Comparison of ENCODE assay signal across 9 mouse cellular contexts in the genomic region with DNA sequence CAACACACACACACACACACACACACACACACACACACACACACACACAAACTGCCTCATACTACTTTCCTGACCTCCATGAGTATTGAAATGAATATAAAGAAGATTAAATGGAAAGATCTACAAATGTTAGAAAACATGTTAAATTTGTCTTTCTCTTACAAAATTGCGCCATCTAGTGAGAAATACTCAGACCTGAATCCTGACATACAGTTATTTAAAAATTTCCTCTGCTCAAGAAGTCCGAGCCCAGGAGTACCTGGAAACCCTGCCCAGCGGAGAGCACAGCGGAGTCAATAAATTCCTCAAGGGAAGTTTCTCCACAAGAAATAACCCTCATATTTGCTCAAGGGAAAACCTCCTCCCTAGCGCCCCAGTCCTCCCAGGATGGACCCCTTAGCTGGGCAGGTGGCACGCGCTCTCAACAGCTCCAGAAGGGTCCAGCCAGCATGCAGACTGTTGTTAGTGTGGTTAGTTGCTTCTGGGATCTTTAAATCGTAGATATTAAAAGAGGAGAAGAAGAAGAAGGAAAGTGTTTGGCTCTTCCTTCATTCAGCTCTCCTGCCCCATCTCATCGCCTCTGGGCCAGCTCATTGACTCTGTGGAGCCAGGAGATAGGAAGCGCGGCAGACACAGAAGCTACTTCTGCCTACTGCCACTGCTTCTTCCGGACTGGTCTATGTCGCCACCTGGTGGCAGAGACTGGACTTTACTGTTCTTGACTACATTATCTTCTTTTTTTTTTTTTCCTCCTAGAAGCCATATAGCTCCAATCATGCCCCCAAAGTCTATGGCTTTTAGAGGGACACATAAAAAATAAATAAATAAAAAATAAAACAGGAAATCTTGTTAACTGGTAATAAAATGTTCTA. TPM values are rescaled to one million over a fixed set of nuclear protein-coding genes. Genes with fewer than 3 reads are reported as not detected.
DNase-seq lines count a peak whose midpoint lies in the region; ATAC-seq lines count a peak whose summit lies in the region.
"Had no signal": no experiment of that assay in that cellular context is flagged by ENCODE, and none has a peak within 500 bp of the region (broad histone marks: within the 10 kb centered on the region; RNA-seq: fewer than 3 reads in every experiment).

No protein-coding gene starts in this region.

- peak; percentile 66 for DNase-seq in intestine, embryonic 14.5 days (ENCODE audit: low spot score)
- DNase-seq in adipocyte (ENCODE audit: low spot score) = peak; percentile 74
- DNase-seq in embryo, embryonic 11.5 days (ENCODE audit: low read depth, low spot score) = peak; percentile 24
- DNase-seq in induced T-regulatory cell, adult 2 months (ENCODE audit: low read depth) = peak; percentile 74
- DNase-seq in left cerebral cortex, postnatal 36 days (ENCODE audit: low spot score in 2 of 2) = peak; percentile 5 to 8
- peak; percentile 1 for DNase-seq in ovary, adult 18-20 months (ENCODE audit: low spot score)
- DNase-seq in thymus, postnatal 0 days (ENCODE audit: low spot score) = peak; percentile 73

- H3K27ac ChIP-seq in intestine, embryonic 14.5 days (ENCODE audit: low read depth) = no peak overlapping the region
- no peak overlapping the region for H3K27ac ChIP-seq in intestine, embryonic 16.5 days (ENCODE audit: low read length)
- H3K27ac ChIP-seq: embryonic facial prominence, embryonic 13.5 days had no signal

- no peaks in the 10 kb centered on the region for H3K4me1 ChIP-seq in intestine, embryonic 14.5 days (replicated peaks; ENCODE audit: control insufficient read depth, insufficient read depth, low read length)
- H3K4me1 ChIP-seq in intestine, embryonic 16.5 days (ENCODE audit: control insufficient read depth, insufficient read depth, low read length) = no peaks in the 10 kb centered on the region
- H3K4me1 ChIP-seq: embryonic facial prominence, embryonic 13.5 days had no signal

- no peak for ATAC-seq in intestine, embryonic 14.5 days (replicated peaks; ENCODE audit: low FRiP score, low TSS enrichment, low read depth)
- ATAC-seq in intestine, embryonic 16.5 days = no peak

- intact Hi-C loops in left cerebral cortex, postnatal 36 days (cut with DNase I) = loop anchor here (2.0 kb wide), 1 partner anchor 483 kb away; no protein-coding TSS in a partner anchor

- WGBS in intestine, embryonic 14.5 days = 54% methylated on average over 13 of the region's 13 CpGs
- WGBS in intestine, embryonic 16.5 days = 57% methylated on average over 13 of the region's 13 CpGs

- H3K4me2 ChIP-seq in intestine, embryonic 14.5 days (ENCODE audit: low read length) = no peak overlapping the region
- H3K4me2 ChIP-seq in intestine, embryonic 16.5 days (ENCODE audit: low read depth, low read length) = no peak overlapping the region
- H3K4me2 ChIP-seq: embryonic facial prominence, embryonic 13.5 days had no signal

- H3K9me3 ChIP-seq in intestine, embryonic 14.5 days (ENCODE audit: control insufficient read depth, low read length) = no peaks in the 10 kb centered on the region
- no peaks in the 10 kb centered on the region for H3K9me3 ChIP-seq in intestine, embryonic 16.5 days (ENCODE audit: control insufficient read depth, low read length)

- no peak overlapping the region for H3K4me3 ChIP-seq in intestine, embryonic 14.5 days (ENCODE audit: low read depth, low read length)
- no peak overlapping the region for H3K4me3 ChIP-seq in intestine, embryonic 16.5 days (ENCODE audit: low read length)
- H3K4me3 ChIP-seq: embryonic facial prominence, embryonic 13.5 days had no signal

- no peaks in the 10 kb centered on the region for H3K27me3 ChIP-seq in intestine, embryonic 14.5 days (replicated peaks; ENCODE audit: control insufficient read depth, insufficient read depth, low read length)
- no peaks in the 10 kb centered on the region for H3K27me3 ChIP-seq in intestine, embryonic 16.5 days (replicated peaks; ENCODE audit: control insufficient read depth, insufficient read depth, low read length)
- H3K27me3 ChIP-seq: embryonic facial prominence, embryonic 13.5 days had no signal

- H3K36me3 ChIP-seq in intestine, embryonic 14.5 days (ENCODE audit: control insufficient read depth, insufficient read depth, low read length) = no peaks in the 10 kb centered on the region
- no peaks in the 10 kb centered on the region for H3K36me3 ChIP-seq in intestine, embryonic 16.5 days (ENCODE audit: control insufficient read depth, insufficient read depth, low read length)
- H3K36me3 ChIP-seq: embryonic facial prominence, embryonic 13.5 days had no signal

- H3K9ac ChIP-seq in intestine, embryonic 14.5 days (ENCODE audit: low read length) = no peak overlapping the region
- no peak overlapping the region for H3K9ac ChIP-seq in intestine, embryonic 16.5 days (ENCODE audit: low read depth, low read length)
- H3K9ac ChIP-seq: embryonic facial prominence, embryonic 13.5 days had no signal

RNA-seq across cellular contexts. Expression of a gene that starts 13.8 kb away (rescaled TPM):
- polyA plus RNA-seq in intestine, embryonic 14.5 days (2014; fragmentation: Nextera tagmentation; extraction: Ambion mirVana) = not detected in 2 replicates
- not detected in 2 replicates for polyA plus RNA-seq in intestine, embryonic 16.5 days (2015; fragmentation: Nextera tagmentation; extraction: Ambion mirVana)
- total RNA-seq in left cerebral cortex, postnatal 36 days (2021) = not detected
- polyA plus RNA-seq in thymus, postnatal 0 days (2015; fragmentation: Nextera tagmentation; extraction: Ambion mirVana) = not detected in 2 replicates
- polyA plus RNA-seq: embryonic facial prominence, embryonic 13.5 days had no signal

RNA-seq across cellular contexts. Expression of a gene that starts 38.1 kb away (rescaled TPM):
- not detected in 2 replicates for polyA plus RNA-seq in intestine, embryonic 14.5 days (2014; fragmentation: Nextera tagmentation; extraction: Ambion mirVana)
- not detected in 2 replicates for polyA plus RNA-seq in intestine, embryonic 16.5 days (2015; fragmentation: Nextera tagmentation; extraction: Ambion mirVana)
- total RNA-seq in left cerebral cortex, postnatal 36 days (2021) = not detected
- polyA plus RNA-seq in thymus, postnatal 0 days (2015; fragmentation: Nextera tagmentation; extraction: Ambion mirVana) = 0.10 TPM in 1 of 2 replicates, not detected in the other
- polyA plus RNA-seq: embryonic facial prominence, embryonic 13.5 days had no signal

RNA-seq across cellular contexts. Expression of a gene that starts 47.3 kb away (rescaled TPM):
- not detected in 2 replicates for polyA plus RNA-seq in intestine, embryonic 14.5 days (2014; fragmentation: Nextera tagmentation; extraction: Ambion mirVana)
- polyA plus RNA-seq in intestine, embryonic 16.5 days (2015; fragmentation: Nextera tagmentation; extraction: Ambion mirVana) = not detected in 2 replicates
- not detected for total RNA-seq in left cerebral cortex, postnatal 36 days (2021)
- polyA plus RNA-seq in thymus, postnatal 0 days (2015; fragmentation: Nextera tagmentation; extraction: Ambion mirVana) = not detected in 2 replicates
- polyA plus RNA-seq: embryonic facial prominence, embryonic 13.5 days had no signal

Comparison
In these comparisons a context has a peak if more than half of its experiments do, and no peak if none do; other contexts are left out.
1. DNase-seq: peak in every context shown above with its lines; median percentile 74 in adipocyte; 74 in induced T-regulatory cell, adult 2 months; 73 in thymus, postnatal 0 days; 66 in intestine, embryonic 14.5 days; 24 in embryo, embryonic 11.5 days; 6 in left cerebral cortex, postnatal 36 days; 1 in ovary, adult 18-20 months.